Mouse (Mus musculus) heart, adult 11 months (tissue): ENCODE measurements around the gene Clcn2.
A peak's percentile ranks its signal among the peaks of the same experiment; 100 is the strongest.
"Not testable (repeated sequence)": the region's sequence is repeated elsewhere in the genome, so short reads cannot be mapped to it uniquely, and the experiment has no call there.

ENCODE experiments used
- DNase-seq: peaks from one replicate; pipeline ENCODE4 v3.0.0; 2022

Gene Clcn2

GRCm38 (mm10) chr16:20700036-20700435, 17.5 kb downstream of the Clcn2 start:
- DNase-seq: peak; percentile 95

DNA sequence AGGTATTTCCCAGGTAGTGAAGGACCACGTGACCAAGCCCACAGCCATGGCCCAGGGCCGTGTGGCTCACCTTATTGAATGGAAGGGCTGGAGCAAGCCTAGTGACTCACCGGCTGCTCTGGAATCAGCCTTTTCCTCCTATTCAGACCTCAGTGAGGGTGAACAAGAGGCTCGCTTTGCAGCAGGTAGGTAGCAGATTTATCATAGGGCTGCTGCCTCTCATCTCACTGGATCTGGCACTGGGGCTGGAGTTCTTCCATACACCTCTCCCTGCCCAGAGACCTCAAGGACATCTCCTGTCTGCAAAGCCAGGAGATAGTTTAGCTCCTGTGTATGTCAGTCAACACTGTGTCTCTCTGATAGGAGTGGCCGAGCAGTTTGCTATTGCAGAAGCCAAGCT, 18.3 kb downstream of the Clcn2 start:
- DNase-seq: peak; percentile 89

DNA sequence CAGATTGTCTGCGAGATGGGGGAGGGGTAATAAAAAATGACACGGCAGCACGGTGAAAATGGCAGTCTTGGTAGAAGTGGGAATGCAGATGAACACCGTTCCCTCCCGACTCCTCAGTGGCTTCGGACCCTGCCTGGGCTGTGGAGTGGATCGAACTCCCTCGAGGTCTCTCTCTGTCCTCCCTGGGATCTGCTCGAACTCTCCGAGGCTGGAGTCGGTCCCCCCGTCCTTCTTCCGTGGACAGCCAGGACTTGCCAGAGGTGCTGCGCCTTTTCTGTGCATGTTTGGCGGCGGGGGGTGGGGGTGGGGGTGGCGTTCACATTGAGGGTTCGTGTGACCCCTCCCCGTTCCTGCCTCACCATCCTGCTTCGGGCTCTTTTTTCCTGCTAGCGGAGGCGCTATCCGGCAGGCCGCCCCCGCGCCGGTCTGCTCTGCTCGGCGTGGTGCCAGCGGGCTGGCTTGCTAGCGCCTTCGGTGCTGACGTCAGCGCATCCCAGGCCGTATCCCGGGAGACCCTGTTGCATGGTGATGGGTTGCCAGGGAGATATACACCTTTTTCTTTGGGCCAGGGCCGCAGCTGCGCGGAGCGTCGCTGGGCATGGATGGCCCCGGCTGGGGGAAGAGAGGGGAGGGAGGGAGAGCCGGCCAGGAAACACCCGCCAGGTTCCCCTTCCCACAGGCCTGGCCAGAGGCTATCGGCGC, 21.8 kb downstream of the Clcn2 start:
- DNase-seq: peak; percentile 99

GRCm38 (mm10) chr16:20694781-20695180, 22.8 kb downstream of the Clcn2 start:
- DNase-seq: peak; percentile 98

DNA sequence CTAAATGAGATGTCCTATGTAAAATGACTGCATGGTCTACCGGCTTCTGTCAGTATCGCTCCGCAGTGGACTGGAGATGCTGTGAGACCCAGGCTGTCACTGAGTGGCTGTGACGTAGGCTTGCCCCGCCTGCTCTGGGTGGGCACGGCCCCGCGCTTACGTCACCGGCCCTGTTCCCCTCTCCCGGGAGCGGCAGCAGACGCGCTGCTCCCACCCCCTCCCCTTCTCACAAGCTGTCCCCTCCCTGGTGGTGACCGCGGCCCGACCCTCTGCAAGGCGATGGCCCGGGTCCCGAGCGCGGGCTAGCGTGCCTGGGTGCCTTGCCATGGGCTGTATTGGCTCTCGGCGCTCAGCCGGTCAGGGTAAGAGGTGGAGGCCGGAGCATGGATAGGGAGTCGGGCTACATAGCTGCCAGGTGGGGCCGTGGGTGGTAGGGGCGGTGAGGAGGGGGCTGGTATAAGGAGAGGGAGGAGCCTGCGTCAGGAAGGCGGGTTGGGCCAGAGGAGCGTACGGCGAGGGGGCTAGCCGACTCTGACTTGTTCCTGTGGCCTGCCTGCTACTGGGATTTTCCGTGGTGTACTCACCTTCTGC, 24.3 kb downstream of the Clcn2 start, which contains the start of gene Fam131a:
Gene Fam131a (plus strand): TSS at position 131 of the 591 bp plus-strand sequence.
- peak; percentile 99 for DNase-seq

- DNase-seq: peak; percentile 95
These were observed 25.1 kb downstream of the Clcn2 start for GRCm38 (mm10) chr16:20692241-20692965.

DNA sequence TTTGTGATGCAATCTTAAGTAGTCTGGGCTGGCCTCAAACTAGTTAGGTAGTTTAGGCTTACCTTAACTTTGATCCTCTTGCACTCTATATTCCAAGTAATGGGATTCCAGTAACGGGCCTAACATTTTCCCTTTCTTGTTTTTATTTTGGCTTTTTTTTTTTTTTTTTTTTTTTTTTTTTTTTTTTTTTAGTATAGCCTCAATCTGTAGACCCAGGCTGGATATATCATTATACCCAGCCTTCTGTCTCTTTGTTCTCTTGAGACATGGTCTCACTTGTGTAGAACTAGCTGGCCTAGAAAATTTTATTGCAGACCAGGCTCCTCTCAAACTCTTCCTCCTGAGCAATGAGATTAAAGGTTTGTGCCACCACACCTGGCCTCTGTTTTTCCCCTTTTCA, 25.9 kb downstream of the Clcn2 start:
- no peak for DNase-seq

GRCm38 (mm10) chr16:20690774-20691173, 26.8 kb downstream of the Clcn2 start:
- DNase-seq: no peak

DNA sequence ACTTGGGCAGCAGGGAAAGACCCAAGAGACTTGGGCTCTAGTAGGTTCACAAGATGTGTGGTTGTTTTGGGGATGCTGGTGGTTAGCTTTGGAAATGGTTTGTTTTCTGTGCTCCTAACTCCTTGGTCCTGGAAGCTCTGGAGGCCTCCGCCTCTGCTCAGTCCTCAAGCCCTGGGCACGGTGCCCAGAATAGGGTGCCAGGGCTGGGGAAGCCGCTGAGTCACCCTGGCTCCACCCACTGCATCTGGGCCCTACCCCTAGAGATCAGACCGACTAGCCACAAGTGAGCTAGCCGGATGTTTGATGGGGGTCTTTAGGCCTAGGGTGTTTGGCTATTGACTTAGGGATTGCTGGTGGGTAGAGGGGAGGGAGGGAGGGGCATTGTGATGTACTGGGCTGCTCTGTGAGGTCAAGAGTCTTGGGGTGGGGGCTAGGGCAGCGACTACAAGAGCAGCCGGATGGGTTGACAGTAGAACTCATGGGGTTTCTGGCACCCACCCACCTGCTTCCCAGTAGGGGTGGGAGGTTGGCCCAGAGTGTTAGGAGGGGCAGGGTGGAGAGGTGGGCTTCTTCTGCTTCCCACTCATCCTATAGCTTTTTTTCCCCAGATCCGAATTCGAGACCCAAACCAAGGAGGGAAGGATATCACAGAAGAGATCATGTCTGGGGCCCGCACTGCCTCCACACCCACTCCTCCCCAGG, 39.4 kb downstream of the Clcn2 start:
- DNase-seq: peak; percentile 98

GRCm38 (mm10) chr16:20677380-20677779, 40.2 kb downstream of the Clcn2 start:
- peak; percentile 87 for DNase-seq

DNA sequence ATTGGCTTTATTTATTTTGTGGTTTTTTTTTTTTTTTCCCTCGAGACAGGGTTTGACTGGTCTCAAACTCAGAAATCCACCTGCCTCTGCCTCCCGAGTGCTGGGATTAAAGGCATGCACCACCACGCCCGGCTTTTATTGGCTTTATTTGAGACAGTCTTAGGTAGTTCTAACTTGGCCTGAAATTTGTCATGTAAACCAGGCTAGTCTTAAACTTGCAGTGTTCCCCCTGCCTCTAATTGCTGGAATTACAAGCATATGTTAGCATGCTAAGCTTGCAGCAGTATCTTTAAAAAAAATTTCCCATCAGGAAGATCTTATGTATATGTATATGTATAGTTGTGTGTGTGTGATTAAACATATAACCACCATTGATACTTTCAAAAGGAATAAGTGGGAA, 40.8 kb downstream of the Clcn2 start:
- no peak for DNase-seq

DNA sequence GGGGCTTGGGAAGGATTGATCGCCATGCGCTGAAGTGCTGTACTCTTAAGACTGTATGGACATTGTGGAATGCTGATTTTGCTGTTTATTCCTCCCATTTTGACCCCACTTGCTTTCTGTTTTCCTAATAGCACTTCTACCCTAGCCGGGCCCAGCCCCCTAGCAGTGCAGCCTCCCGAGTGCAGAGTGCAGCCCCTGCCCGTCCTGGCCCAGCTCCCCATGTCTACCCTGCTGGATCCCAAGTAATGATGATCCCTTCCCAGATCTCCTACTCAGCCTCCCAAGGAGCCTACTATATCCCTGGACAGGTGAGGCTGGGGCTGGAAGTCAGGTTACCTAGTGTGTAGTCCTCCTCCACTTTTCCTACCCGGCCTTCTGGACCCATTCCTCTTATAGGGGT, 42.3 kb downstream of the Clcn2 start:
- DNase-seq: peak; percentile 90

DNA sequence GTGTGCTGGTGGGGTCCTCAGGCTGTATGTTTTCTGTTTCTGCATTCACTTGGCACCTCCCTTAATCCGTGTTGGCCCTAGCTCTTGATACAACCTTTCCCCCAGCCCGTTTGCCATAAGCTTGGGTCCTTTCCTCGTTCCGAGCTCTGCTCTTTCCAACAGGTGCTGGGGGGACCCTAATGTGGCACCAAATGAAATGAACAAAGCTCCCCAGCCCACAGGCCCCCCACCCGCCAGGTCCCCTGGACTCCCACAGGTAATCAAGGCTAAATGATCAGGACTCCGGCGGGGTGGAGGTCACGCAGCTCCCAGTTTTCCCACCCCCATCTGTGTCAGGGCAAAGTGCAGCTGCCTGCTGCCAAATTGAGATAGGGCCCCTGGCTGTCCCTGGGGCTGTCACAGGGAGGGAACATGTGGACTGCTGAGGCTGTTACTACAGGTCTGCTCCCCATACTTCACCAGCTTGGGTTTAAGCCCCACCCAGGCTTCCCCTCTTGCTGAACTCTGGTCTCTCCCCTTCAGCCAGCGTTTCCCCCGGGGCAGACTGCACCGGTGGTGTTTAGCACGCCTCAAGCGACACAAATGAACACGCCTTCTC, 43.7 kb downstream of the Clcn2 start:
- peak; percentile 96 for DNase-seq

DNA sequence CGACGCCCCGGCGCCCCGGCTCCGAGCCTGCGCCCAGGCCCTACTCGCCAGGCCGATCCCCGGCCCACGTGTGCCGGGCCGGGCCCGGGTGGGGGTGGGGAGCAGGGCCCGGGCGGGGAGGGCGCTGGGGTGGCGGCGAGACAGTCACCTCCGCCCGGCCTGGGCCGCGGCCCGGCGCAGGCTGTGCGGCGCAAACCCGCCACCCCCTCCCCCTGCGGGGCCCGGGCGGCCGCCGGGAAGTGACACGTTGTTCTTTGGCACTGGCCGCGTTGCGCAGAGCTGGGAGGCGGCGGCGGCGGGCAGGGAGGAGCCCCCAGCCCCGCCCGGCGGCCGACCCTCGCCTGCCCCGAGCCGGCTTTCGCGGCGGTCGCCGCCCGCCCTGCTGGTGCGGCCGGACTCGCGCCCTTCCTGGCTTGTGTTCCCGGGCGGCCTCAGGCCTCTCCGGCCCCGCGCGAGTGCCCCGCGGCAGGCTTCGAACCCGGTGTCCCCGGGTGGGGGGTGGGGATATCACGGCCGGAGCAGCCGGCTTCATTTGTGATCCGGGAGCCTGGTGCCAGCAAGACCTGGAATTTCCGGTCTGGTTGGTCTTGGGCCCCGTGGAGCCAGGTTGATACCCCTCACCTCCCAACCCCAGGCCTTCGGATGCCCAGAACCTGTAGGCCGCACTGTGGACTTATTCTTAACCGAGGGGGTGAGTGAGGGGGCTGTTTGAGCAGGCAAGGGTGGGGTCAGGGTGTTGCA, 44.4 kb downstream of the Clcn2 start:
- DNase-seq: no peak

DNA sequence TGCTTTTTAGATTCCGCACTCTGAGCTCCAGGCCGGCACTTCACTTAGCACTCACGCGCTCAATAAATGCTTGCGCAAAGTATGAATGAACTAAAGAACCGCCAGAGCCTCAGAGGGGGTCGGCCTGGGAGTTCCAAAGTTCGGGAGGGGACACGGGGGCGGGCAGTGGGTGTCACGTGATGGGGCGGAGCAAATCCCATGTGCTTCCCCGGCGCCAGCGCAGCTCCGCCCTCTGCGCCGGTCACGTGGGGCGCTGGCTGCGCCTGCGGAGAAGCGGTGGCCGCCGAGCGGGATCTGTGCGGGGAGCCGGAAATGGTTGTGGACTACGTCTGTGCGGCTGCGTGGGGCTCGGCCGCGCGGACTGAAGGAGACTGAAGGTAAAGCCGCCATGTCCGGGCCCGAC, 45.0 kb downstream of the Clcn2 start:
- peak; percentile 100 for DNase-seq

DNA sequence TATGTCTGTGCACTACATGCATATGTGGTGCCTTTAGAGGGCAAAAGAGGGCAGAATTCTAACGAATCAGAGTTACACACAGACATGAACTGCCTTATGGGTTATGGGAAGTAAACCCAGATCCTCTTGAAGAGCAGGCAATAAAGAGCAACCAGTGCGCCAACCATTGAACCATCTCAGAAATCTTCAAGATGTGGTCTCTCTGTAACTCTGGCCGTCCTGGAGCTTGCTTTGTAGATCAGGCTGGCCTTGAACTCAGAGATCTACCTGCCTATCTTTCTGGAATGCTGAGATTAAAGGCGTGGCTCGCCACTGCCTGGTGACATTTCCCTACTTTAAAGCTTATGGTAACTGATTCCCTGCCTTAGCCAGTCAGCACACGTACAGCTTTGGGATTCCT, 45.7 kb downstream of the Clcn2 start:
- DNase-seq: peak; percentile 91

GRCm38 (mm10) chr16:20670291-20670690, 47.3 kb downstream of the Clcn2 start:
- DNase-seq: no peak

GRCm38 (mm10) chr16:20668013-20668412, 49.5 kb downstream of the Clcn2 start, which contains the start of gene Eif4g1:
Eif4g1 (plus strand) TSS chr16:20668313.
- DNase-seq: not testable (repeated sequence)

- no peak for DNase-seq
These were observed 59.9 kb downstream of the Clcn2 start for GRCm38 (mm10) chr16:20657661-20658060.

DNA sequence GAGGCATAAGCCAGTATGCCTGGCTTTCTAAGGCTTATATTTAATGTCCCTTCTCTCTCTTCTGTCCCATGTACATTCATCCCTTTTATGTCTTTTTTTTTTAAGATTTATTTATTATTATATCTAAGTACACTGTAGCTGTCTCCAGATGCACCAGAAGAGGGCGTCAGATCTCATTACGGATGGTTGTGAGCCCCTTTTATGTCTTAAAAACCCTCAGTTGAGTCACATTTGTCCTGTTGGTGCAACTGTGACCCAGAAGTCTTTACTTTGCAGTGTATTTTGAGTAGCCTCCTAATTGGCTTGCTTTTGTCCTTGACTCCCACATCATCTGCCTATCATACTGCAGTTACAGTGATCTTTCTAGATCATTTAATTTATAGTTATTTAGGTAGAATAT, 64.2 kb downstream of the Clcn2 start:
- no peak for DNase-seq
